Mouse (Mus musculus) kidney, adult 11 months (tissue): ENCODE measurements around the gene Pde6h.

Experiments used
- DNase-seq: peaks from one replicate; pipeline ENCODE4 v3.0.0; 2022

Pde6h gene

DNA sequence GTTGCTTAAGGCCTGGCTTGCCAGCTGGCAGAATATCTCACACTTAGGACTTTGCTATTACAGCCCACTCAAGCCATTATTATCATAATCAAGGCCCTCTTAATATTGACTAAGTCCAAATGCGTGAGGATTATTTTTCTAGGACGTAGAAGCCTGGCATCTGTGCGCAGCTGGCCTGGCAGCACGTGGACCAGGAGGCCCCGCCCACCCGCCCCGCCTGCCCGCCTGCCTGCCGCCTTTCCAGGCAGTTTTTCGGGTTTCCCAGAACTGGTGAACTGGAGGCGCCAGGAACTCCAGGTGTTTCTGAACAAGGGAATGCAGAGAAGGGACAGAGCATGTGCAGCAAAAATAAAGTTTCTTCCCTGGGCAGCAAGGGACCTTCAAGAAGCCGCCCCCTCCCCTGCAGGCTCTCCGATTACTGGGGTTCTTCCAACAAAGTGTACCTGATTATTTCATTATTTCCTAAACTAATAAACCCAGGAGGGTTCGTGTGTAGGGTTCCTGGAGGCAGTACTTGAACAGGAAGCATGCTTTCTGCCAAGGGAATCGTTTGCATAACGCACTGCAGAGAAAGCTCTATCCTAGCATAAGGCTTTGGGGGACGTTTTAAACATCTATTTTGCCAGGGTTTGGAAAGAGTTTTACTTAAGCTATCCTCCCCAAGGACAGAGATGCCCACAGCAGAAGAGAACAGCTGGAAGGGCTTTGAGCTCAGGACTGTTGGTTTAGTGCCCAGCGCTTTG lies 10.1 kb upstream of the Pde6h start:
- no peak for DNase-seq

DNA sequence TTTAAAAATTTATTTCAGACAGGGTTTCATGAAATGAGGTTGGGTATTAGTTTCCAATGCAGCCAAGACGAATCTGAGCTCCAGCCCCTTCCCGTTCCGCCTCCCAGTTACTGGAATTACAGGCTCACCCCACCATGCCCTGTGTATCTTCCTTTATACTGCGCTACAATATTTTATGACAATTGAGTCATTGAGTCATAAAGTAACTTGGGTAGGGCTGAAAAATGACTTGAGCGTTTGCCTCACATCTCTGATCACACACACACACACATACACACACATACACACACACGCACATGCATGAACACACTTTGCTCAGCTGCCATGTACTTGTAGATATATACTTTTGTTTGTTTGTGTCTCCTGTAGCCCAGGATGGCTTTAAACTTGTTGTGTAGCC lies 9.4 kb upstream of the Pde6h start:
- DNase-seq: no peak

DNA sequence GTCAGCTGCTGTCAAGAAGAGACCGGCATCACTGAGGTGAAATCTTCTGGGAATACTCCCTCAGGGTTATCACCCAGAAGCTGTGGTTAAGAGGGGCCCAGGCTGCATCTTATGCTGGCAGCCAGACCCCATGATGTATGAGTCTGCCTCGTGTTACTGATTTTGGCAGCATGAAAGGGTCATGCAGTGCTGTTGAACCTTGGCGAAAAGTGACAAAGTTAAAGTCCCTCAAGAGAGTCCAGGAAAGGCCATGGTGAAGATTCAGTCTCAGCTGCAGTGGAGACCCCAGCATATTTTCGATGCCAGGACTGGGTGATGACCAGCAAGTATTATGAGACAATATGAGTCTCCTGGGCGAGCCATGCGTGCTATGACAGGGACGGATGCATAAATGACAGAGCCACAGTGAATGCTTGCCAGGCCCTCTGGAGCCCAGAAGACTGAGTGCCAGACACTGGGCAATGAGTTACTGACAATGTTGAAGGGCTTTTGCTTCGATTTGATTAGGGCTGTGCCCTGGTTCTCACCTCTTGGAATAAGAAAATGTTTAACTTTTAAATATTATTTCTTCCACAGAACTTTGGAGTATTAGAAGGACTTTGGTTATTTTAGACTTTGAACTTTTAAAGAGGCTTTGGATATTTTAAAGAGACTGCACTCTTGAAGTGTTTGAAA lies 7.8 kb upstream of the Pde6h start:
- DNase-seq: peak; percentile 37

DNA sequence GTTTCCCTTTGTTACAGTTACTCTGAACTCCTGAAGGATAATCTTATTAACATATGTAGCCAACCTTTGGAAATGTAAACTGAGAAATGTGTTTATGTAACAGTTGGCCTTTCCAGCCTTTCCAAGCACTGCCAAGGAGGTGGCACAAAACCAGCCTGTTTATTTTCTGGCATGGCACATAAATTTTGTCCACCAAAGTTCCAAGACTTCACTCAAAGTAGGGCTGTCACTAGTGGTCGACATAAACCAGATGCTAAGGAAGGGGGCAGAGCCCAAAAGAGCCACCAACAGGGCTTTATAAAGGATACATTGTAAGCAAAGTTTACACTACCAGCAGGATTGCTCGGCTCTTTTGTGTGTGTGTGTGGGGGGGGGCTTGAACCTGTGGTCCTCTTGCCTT lies 5.7 kb upstream of the Pde6h start:
- no peak for DNase-seq

DNA sequence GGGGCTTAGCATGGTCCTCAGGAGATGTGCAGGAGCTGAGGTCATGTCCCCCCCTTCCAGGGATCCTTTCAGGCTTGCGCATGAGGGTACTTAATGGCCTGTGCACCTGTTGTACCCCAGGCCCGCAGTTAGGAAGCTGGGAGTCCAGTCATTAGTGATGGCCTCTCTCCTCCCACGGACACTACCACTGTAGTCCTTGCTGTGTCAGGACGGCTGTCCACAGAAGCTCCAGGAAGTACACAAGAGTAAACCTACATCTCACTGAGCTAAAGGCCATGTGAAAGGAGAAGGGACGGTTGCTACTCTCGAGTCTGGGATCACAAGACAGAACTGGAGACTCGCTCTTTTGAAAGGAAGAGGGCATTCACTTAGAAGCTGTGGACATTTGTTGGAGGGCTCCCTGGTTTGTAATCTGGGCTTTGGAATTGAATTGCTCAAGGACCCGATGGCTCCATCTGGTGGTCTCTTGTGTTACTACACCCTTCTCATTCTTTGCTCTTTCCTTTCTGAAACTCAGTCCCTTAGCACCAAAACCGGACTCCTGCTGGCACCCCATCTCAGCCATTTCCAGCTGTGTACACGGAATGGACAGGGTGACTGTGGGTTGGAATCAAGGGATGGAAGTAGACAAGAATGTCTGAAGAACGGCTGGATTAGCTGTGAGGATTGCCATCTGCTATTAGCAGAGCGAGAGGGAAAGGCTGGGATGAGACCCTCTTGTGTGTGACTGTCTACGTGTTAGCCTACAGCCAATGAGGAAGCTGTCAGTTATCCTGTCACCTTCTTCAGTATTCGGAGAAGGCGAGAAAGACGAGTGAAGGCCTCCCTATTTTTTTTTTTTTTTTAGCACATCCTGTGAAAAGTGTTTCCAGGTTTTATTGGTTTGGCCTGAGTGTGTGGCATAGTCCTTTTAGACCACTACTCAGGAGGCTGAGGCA lies 3.0 kb upstream of the Pde6h start:
- DNase-seq: peak; percentile 53

DNA sequence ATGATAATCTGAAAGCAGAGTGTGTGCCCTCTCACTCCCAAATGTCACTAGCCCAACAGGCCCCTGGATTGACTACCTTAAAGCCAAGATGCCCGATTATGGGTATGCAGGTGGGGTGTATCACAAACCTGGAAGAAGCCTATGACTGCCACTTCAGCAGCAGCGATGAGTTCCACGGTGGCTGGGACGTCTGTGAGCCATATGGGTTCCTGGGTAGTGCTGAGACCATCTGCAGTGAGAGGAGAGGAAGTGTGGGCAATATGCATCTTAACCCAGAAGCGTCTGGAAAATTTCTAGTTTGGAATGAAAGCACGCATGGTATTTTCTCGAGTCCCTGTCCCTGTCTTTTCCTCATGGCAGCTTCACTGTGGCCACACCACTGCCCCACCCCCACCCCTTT lies 2.0 kb upstream of the Pde6h start:
- no peak for DNase-seq

DNA sequence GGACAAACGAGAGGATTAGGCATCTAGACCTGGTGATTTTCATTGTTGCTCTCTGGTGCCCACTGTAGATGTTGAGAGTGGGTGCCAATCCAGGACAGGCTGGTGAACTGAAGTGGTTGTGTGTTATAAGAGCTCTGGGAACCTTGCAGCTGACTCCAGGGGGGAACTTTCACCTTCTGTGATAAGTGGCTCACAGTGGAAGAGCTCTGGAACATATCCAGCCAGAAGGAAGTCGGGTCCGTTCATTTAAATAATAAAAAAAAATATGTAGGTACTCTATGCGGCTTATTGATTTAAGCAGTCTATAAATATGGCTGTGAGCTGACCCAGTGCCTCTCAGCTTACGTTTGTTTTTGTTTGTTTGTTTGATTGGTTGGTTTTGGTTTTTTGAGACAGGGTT lies 1.6 kb upstream of the Pde6h start, which contains the start of gene Erp27:
Gene Erp27, minus strand, starts transcription at position 101 of the 400 bp plus-strand sequence.
- no peak for DNase-seq

DNA sequence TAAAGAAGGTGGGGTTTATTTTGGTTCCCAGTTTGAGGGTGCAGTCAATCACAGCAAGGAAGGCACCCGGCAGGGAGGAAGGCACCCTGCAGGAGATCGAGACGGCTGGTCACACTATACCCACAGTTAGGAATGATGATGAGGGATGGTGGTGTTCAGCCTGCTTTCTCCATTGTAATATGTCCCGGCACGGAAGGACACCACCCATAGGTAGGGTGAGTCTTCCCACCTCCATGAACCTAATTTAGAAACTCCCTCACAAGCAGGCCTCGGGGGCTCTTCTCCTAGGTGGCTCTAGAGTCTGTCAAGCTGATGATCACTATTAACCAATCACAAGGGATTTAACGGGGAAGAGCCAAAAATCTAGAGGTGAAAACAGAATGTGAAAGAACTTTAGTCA lies 761 bp upstream of the Pde6h start:
- DNase-seq: no peak

DNA sequence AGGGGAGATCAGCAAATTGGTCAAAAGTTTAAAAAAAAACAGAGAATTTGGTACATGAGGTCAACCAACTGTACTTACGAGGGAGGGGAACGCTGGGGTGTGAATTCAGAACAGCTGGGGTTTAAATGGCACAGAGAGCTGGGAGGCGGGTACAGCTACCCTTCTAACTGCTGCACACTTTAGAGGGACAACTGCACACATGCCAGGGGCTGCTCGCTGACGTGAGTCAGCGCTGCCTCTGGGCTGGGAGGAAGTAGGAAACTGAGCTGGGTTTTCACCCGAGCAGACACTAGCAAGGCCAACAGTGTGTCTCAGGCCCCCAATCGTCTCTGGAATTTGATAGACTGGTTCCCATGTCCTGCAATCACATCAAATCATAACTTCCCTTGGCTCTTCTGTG lies 1.4 kb downstream of the Pde6h start:
- no peak for DNase-seq

DNA sequence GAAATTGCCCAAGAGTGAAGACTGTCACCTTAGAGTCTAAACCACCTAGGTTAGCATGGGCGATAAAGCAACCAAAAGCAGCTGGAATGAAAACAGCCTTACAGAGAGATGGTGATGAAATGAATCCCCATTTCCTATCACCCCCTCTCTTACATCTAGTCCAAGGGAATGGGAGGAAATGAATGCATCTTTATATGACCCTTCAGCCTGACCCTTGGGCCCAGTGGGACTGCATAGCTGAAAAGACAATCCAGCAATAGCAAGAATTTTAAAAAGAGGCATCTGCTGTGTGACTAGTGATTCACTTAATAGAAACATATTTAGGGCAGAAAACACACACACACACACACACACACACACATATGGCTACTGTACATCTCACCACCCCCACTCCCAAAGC lies 4.0 kb downstream of the Pde6h start:
- DNase-seq: no peak

DNA sequence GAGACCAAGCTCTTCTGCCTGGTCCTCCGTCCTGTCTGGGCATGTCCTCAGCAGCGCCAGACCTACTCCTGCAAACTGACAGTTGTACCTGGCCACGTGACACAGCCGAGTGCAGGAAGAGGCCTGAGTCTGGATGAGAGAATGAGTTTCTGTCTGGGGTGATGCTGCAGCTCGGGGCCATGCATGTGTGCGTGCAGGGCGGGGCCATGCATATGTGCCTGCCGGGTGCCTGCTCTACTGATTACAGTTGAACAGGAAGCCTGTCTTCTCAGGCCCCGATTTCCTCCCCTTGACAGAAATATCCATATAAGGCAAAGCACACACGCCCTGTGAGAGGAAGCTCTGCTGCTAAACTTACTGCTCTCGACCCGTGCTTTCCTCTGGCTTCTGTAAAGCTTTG lies 7.0 kb downstream of the Pde6h start:
- peak; percentile 58 for DNase-seq

DNA sequence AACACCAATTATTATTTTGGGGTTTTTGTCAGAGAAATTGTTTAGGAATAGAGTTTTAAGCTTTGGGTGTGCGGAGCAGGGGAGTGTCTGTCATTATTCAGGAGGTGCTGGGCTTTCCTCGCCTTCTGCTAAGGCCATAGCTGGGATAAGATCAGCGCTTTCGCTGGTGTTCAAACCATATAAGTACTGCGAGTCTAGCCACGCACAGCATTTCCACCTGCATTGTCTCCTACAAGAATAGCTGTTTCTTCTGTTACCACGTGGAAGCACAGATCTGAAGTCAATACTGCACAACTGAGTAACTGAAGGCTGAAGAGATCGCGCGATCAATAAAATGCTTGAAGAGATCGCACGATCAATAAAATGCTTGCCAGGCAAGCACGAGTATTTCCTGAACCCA lies 7.6 kb downstream of the Pde6h start:
- DNase-seq: no peak

DNA sequence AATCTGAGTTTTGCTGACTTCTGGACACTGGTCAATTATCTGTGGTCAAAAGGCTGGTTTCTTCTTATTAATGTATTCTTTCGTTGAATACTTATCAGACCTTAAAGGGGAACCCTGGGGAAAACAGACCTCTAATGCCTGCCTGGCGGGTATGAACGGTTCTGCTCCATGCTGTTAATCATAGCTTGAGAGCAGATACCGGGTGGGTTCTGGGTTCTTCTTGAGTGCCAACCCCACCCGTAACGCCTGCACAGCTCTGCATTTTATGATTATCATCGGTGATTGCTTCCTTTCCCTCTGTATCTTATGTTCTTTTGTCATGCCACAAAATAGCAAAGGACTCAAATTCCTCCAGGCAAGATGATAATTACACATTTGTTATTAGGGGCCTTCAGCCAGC lies 10.4 kb downstream of the Pde6h start:
- no peak for DNase-seq

DNA sequence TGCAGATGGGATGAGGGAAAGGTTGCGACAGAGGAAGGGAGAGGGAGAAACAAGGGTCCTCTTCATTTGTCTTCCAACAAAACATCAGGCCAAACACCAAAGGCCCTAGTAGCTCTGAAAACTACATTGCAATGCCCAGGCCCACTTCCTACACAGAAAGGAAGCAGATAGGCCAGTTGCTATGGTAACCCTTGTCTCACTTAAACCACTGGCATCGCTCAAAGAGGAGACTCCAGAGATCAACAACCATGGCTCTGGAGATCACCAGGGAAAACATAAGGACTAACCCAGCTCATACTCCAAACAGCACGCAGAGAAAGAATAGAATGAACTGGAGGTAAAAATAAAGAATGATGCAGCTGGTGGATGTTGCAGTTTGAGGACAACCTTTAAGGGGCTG lies 11.6 kb downstream of the Pde6h start:
- DNase-seq: no peak

DNA sequence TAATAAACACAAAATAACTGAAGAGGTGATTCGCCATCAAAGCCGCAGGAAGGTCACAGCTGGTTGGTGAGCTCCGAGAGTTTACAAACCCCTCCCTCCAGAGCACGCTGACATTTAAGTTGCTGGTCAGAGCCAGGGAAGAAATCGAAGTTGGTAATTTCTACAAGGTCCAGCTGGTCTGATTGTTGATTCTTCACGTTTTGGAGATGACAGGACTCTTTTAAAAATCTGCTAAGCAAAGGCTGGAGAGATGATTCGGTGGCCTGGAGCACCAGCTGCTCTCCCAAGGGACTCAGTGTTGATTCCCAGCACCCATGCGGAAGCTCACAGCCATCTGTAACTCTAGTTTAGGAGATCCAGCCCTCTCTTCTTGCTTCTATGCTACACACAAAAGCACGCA lies 12.7 kb downstream of the Pde6h start:
- no peak for DNase-seq

DNA sequence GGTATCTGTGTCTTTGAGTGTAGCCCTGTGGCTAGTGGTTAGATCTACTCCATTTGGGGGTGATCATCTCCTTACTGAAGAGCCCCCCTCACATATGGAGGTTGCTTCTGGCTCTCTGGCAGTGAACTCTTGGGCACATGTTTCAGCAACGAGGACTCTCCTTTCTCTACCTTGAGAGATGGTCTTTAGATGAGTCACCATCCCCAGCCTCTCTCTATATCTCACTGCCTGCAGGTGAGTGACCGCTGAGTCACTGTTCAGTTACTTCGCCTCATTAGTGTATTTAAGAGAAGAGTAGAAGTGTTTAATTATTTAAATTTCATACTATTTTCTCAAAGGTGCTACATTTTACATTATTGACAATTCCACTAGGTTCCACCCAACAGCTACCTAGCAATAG lies 13.5 kb downstream of the Pde6h start:
- no peak for DNase-seq

DNA sequence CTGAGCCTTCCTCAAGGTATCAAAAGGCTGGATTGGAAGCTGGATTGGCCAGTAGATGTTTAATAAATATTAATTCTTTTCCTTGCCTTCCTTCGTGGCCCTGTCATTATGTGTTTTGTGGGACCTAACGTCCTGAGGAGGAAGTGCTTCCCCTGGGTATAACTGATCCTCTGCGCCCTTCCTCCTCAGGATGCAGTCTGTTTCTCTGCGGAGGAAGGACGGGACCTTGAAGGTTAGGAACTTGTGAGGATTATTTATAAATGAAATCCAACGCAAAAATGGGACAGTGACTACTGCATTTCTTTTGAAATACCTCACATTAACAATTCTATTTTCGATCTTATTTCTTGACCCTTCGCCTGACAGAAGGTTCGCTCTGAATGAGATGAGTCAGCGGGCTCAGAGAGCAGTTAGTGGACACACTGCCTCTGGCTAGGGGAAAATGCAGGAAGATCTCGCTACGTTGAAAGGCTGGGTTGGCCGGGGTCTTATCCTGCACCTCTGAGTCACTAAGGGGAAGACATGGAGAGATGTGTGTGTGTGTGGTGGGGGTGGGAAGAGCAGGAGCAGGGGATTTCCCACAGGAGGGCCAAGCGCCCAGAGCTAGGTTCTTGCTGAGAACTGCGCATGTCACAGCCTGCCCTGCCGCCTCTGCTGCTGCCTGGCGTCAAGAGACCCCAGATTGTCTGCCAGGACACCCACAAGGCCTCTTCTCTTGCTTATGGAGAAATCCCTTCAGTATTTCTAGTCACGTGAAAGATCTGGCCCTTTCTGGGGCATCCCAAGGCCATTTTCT lies 14.9 kb downstream of the Pde6h start:
- DNase-seq: no peak

DNA sequence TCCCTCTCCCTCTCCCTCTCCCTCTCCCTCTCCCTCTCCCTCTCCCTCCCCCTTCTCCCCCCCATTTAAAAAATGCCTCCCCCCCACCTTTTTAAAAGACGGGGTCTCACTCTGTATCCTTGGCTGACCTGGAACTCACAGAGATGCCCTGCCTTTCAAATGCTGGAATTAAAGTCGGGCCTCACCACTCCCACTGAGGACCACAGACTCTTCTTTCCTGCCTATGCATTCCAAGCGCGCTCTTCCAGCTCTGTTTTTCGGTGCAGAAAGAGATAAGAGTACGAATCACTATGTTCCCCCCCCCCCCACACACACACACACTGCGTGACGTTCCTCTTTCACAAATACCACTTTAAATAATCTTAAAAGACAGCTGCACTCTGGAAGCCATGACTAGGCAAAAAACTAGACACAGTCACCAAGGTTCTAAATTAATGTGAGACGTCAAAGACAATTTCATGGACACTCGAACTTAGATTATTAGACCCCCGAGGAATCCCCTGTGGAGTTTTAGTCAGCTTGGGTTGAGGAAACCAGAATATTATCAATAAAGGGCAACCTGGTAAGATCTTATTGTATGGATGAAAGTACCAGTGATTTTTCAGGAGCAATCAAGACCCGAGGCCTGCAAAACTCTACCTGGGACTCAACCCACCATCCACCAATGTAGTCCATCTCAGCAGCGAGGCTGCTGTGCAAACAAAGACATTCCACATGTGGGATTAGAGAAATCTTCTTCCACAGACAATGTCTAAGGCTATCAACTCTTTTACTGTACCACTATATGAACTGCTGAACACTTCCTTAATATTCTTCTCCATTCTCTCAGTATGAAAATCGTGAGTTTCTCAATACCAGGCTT lies 15.9 kb downstream of the Pde6h start:
- no peak for DNase-seq

DNA sequence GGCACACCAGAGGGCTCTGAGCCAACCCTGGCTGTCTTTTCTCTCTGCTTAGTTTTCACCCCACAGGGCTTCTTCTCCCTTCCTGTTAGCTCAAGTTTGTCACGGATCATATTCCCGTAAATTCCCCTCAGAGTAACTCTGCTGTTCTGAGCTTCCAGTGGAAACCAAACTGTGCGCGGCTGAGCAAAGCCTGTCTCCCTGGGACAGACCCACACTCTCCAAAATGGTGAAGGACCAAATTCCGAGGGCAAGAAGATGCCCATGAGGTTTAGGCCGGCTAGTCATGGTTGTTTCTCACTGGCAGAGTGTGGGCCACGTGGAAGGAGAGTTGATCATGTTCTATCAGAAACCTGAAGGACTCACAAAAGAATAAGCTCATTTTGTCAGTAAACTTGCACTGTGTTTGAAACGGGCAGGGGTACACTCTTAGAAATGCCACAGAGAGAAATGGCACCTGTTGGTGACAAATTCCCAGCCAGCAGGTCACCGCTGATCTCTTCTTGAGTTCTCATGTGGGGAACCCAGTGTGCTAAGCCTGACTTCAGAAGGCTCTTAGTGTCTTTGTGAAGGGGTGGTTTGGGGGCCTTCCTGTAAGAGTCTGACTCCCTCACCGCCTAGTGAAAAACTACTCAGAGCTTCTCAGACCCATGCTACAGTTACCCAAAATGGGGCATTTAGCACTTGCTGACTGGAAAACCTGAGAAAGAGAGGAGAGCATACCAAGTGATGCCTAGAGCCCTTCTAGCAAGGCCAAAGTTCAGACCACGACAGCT lies 16.7 kb downstream of the Pde6h start:
- no peak for DNase-seq

DNA sequence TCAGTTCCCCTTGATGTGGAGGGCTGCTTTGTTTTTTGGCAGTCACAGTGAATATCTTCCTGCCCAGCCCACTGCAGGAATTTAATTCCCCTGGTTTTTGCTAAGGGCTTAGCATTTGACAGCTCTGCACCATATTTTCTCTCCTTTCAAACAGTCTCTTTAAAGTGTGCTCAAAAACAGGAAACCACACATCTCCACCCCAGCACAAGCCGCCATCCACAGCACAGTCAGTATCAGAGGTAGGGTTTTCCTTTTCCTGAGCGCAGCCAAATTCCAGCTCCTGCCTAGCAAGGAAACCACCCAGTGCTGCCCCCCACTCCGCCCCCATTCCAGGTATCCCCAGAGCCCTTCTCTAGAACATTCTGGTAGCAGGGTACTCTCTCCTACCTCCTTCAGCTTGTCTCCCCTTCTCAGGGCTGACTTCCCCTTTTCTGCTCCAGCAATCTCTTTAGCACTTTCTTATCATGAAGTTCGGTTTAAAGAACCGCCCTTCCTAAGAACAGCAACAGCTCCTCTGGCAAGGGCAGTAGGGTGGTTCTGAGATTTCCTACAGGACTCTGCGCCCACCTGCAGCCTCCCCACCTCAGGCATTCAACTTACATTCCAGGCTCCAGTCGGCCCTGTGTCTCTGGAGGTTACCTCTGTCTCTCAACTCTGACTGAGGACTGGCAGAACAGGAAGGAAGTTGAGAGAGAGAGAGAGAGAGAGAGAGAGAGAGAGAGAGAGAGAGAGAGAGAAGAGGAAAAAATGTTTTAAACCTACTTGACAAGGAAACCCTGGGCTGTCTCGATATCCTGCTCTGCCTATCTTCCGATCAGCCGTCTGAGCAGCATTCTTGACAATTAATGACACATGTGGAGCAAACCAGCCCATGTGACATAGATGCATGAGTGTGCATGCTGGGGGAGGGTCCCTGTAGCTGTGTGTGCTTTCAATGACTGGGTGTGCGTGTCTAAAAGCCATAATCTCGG lies 17.7 kb downstream of the Pde6h start, which contains the start of gene Arhgdib:
Gene Arhgdib, minus strand, starts transcription at position 849 of the 971 bp plus-strand sequence.
- peak; percentile 51 for DNase-seq
